Mouse (Mus musculus): ENCODE results near the gene Gad1. TPM values are rescaled to one million over a fixed set of nuclear protein-coding genes. Genes with fewer than 3 reads are reported as not detected.
A peak's percentile ranks its signal among the peaks of the same experiment; 100 is the strongest.

Gad1 gene
- total RNA-seq, 2 experiments from 2014 or later, result 6.6 to 9.6 TPM

GRCm38 (mm10) chr2:70563721-70564645 lies 11.1 kb downstream of the Gad1 start:
- no peak for DNase-seq (ENCODE audit: low spot score in 2 of 2)

- DNase-seq (ENCODE audit: low spot score in 2 of 2), result no peak
Measured at GRCm38 (mm10) chr2:70564646-70565315, 11.9 kb downstream of the Gad1 start.

- no peak for DNase-seq (ENCODE audit: low spot score in 2 of 2)
Measured at GRCm38 (mm10) chr2:70565651-70566602, 13.1 kb downstream of the Gad1 start.

- DNase-seq (ENCODE audit: low spot score in 2 of 2), result no peak
Measured at GRCm38 (mm10) chr2:70566603-70566981, 13.7 kb downstream of the Gad1 start.

GRCm38 (mm10) chr2:70567071-70567681 lies 14.3 kb downstream of the Gad1 start:
- DNase-seq (ENCODE audit: low spot score in 2 of 2), result peak; percentile 55 to 57

- no peak for DNase-seq (ENCODE audit: low spot score in 2 of 2)
Measured at GRCm38 (mm10) chr2:70567682-70568077, 14.8 kb downstream of the Gad1 start.

DNA sequence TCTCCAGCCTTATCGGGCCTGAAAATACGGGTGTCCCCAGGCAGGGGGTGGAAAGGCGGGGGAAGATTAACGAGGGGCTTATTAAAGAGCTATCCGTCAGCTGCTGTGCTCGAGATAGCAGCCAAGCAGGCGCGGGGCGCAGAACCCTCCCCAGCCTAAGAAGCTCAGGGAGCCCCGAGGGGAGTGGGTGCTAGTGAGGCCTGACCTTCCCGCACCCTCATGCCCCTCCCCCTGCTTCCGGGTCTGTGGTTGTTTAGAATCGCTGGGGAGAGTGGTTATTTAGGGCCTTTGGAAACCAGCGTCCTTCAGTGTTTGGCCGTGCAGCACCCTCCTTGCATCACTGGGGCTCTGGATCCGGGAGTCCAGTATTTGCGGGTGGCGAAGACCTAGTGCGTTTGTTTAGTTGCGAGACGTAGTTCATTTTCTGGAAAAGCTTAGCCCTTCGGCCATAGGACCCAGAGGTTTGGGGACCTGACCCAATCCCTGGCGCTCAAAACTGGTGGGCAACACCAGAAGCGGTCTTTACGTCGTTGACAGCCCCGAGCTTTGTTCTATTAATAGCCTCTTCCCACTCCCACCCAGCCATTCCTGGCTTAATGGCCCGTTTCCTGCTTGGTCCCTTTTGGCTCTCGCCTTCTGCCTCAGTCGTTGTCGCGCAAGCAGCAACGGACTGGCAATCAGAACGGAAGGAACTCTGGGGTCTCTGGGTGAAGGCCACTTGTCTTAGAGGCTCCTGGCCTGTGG lies 15.5 kb downstream of the Gad1 start:
- no peak for DNase-seq (ENCODE audit: low spot score in 2 of 2)

GRCm38 (mm10) chr2:70571698-70572097 lies 18.8 kb downstream of the Gad1 start:
- no peak for DNase-seq (ENCODE audit: low spot score in 2 of 2)

GRCm38 (mm10) chr2:70572251-70572650 lies 19.4 kb downstream of the Gad1 start:
- no peak for DNase-seq (ENCODE audit: low spot score in 2 of 2)

- DNase-seq (ENCODE audit: low spot score in 2 of 2), result no peak
Measured at GRCm38 (mm10) chr2:70573544-70574210, 20.8 kb downstream of the Gad1 start.

DNA sequence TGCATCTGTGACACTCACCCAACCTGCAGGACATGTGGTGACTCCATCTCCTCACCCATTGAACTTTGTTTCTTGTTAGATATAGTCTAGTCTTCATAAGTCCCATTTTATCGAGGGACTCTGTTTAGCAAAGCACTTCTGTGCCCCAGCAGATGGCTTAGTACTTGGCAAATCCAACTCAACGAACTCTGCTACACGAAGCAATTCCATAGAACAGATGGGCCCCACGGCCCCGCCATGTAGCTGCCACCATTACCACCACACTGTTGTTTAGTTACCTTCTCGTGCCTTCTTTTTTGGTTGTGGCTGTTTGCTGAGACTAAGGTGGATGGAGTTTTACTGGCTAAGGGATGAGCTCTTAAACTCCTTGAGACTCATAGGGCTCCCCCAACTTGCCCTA lies 35.3 kb downstream of the Gad1 start:
- no peak for DNase-seq (ENCODE audit: low spot score in 2 of 2)

DNA sequence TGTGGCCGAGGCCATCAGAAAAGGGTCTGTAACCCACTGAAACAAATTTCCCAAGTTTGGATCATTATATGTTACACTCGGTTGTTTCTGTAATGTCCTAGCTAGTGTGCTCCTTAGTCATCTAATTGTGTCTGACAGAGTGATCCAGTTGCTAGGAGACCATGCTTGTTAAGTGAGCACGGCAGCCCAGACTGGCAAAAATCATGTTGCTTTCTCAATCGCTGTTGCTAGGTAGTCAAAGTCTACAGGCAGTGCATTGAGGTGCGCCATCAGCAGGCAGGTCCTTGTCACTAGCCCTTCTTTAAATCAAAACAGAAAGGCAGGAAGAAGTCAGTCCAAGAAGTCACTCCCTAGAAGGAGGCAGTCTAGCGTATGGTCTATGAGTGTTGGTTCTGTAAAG lies 39.6 kb downstream of the Gad1 start:
- no peak for DNase-seq (ENCODE audit: low spot score in 2 of 2)

DNA sequence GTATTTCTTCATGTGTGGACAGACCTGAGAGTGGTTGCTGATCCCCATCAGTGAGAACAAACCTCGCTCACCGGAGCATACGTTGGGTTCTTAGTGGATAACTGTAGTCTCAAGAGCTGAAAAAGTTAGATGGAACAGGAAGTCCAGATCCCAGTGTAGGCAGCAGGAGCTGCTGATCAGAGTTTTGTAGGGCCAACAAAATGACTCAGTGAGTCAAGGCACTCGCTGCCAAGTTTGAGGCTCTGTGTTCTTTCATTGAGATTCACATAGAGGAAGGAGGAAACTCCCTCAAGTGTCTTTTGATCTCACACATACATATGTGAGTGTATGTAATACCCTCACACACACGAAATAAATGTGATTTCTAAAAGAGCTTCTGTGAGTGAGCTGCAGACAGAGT lies 40.8 kb downstream of the Gad1 start:
- DNase-seq (ENCODE audit: low spot score in 2 of 2), result no peak

- DNase-seq (ENCODE audit: low spot score in 2 of 2), result no peak
Measured at GRCm38 (mm10) chr2:70595896-70596295, 43.0 kb downstream of the Gad1 start.

DNA sequence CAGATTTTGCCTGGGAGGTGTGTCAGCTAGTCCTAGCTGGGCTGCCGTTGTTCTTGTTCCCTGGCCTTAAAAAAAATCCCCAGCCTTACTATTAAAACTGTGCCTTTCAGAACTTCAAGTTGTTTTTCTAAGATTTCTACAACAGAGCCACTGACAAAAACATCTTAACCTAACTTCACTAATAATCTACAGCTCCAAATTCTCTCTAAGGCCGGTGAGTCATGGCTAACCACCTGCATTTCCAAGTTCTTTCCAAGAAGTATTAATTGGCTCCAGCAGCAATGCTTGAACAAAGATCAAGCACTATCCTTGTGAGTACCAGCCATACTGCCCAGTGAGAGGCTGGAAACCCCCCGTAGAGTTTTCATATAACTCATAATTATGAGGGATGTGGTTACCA lies 56.9 kb downstream of the Gad1 start:
- no peak for DNase-seq (ENCODE audit: low spot score in 2 of 2)

DNA sequence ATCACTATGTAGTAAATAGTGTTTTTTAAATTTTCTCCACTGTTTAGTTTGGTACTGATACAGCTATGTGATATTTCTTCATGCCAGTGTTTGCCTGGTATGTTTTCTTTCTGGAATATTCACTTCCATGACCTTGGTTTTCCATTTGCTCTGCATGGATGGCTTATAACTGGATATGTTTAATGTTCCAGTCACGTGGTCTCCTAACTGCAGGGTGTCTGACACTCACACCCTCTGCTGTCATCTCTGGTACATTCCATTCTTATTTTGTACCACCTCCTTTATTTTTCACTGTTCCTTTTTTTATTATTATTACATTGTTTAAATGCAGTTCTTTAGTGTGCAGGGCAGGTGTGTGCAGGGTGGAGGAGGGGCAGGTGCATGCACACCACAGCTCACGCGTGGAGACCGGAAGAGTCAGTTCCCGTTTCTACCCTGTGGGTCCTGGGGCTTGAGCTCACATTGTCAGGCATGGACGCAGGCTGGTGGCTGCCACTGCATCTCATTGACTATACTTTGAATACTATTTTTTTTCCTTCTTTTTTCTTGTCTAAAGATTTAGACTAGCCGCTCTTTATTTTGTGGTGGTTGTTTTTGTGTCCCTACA lies 62.0 kb downstream of the Gad1 start:
- no peak for DNase-seq (ENCODE audit: low spot score in 2 of 2)

GRCm38 (mm10) chr2:70616076-70616475 lies 63.2 kb downstream of the Gad1 start:
- no peak for DNase-seq (ENCODE audit: low spot score in 2 of 2)

DNA sequence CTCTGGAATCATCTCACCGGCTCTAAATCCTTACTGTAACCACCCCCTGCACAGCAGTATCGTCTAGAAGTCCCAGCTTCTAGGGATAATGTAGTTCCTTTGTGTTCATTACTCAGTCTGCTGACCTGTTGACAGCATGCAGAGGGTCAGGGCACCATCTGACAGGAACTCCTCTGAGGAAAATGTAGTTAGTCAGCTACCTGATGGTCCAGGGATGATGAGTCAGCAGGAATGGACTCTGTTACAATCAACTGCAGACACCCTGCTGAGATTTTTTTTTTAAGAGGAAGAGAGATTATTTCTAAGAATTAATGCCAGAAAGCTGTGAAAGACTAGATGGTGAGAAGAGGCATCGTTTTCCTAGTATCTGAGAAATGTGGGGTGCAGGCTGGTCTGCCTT lies 63.7 kb downstream of the Gad1 start:
- no peak for DNase-seq (ENCODE audit: low spot score in 2 of 2)

DNA sequence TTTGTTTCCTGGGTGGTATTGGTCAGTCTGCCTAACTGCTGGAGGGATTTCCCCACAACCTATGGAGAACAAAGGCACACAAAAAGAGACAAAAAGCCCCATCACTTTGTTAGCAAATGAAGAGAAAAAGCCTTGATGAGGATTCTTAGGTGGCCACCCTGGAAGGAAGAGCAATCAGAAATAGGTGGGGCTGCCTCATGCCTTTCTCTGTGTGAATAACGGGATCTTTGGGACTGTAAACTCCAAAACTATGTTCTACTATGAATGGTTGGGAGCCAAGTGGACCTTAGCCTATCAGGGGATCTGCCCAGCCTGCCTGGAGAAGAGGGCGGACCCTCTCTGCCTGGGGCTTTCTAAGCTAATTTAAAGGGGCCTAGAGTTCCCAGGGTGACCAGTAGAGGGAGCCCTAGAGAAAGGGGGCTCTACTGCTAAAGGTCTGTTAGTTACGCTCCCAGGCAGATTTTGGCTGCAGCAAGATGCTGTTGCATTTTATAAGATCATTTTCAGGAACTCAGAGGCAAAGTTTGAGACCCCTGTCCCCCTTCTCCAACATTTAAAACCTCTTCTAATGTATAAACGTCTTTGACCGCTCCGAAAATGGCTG lies 66.5 kb downstream of the Gad1 start:
- no peak for DNase-seq (ENCODE audit: low spot score in 2 of 2)

All from adrenal gland, adult 18-20 months (tissue).